Mouse (Mus musculus): Measurements from ENCODE around the gene Camk2b. TPM values are rescaled to one million over a fixed set of nuclear protein-coding genes. Genes with fewer than 3 reads are reported as not detected.
"Not testable (repeated sequence)": the region's sequence is repeated elsewhere in the genome, so short reads cannot be mapped to it uniquely, and the experiment has no call there.

The Camk2b gene
- polyA plus RNA-seq (2015; fragmentation: Nextera tagmentation; extraction: Ambion mirVana), result 2.6 and 4.4 TPM in 2 replicates

GRCm38 (mm10) chr11:6066176-6066575 lies at the start of gene Camk2b:
Gene Camk2b (minus strand): TSS chr11:6066362.
- 12% methylated on average over 6 of the region's 6 CpGs for WGBS

GRCm38 (mm10) chr11:6111734-6112484 lies 45.7 kb upstream of the Camk2b start:
- Histone ChIP-seq H3K4me2 (no peak overlapping the region), H3K27ac (no peak overlapping the region), H3K9ac (no peak overlapping the region), H3K4me3 (no peak overlapping the region), H3K4me1 (no peaks in the 10 kb centered on the region), H3K27me3 (no peaks in the 10 kb centered on the region), H3K36me3 (peaks cover 60% of the 10 kb centered on the region), H3K9me3 (no peaks in the 10 kb centered on the region)
- WGBS, result 91% methylated on average over 5 of the region's 5 CpGs
- ATAC-seq (ENCODE audit: insufficient number of reproducible peaks, low FRiP score, low TSS enrichment, low read depth), result no peak

More at GRCm38 (mm10) chr11:6066176-6066575, at the start of gene Camk2b:
- peaks cover 97% of the 10 kb centered on the region for H3K27me3 ChIP-seq
- peak within 1 kb of the TSS; percentile 53 for H3K4me3 ChIP-seq
- no peaks in the 10 kb centered on the region for H3K9me3 ChIP-seq
- peak within 1 kb of the TSS; percentile 97 for H3K4me2 ChIP-seq
- H3K4me1 ChIP-seq, result peaks cover 26% of the 10 kb centered on the region
- no peaks in the 10 kb centered on the region for H3K36me3 ChIP-seq
- H3K27ac ChIP-seq, result no peak within 1 kb of the TSS
- H3K9ac ChIP-seq, result 0 out of 2 replicates have a peak within 1 kb of the TSS, but pooled peaks have one; percentile 12
- ATAC-seq (ENCODE audit: insufficient number of reproducible peaks, low FRiP score, low TSS enrichment, low read depth), result no peak

GRCm38 (mm10) chr11:6109990-6110389 lies 43.8 kb upstream of the Camk2b start:
- H3K27me3 ChIP-seq, result no peaks in the 10 kb centered on the region

GRCm38 (mm10) chr11:6108296-6108695 lies 42.1 kb upstream of the Camk2b start:
- Histone ChIP-seq H3K4me3 (no peak overlapping the region), H3K9me3 (no peaks in the 10 kb centered on the region), H3K27ac (no peak overlapping the region), H3K36me3 (peaks cover 72% of the 10 kb centered on the region), H3K4me1 (no peaks in the 10 kb centered on the region), H3K9ac (no peak overlapping the region), H3K27me3 (no peaks in the 10 kb centered on the region), H3K4me2 (no peak overlapping the region)
- ATAC-seq (ENCODE audit: insufficient number of reproducible peaks, low FRiP score, low TSS enrichment, low read depth), result no peak
- 90% methylated on average over 5 of the region's 5 CpGs for WGBS

More at GRCm38 (mm10) chr11:6109990-6110389, 43.8 kb upstream of the Camk2b start:
- H3K9ac ChIP-seq, result no peak overlapping the region
- H3K4me1 ChIP-seq, result no peaks in the 10 kb centered on the region
- H3K9me3 ChIP-seq, result no peaks in the 10 kb centered on the region
- no peak for ATAC-seq (ENCODE audit: insufficient number of reproducible peaks, low FRiP score, low TSS enrichment, low read depth)
- peaks cover 73% of the 10 kb centered on the region for H3K36me3 ChIP-seq
- H3K4me3 ChIP-seq, result no peak overlapping the region
- H3K4me2 ChIP-seq, result no peak overlapping the region
- H3K27ac ChIP-seq, result no peak overlapping the region

- Histone ChIP-seq H3K27me3 (no peaks in the 10 kb centered on the region), H3K9me3 (no peaks in the 10 kb centered on the region), H3K36me3 (peaks cover 67% of the 10 kb centered on the region), H3K4me2 (no peak overlapping the region), H3K4me3 (no peak overlapping the region), H3K9ac (no peak overlapping the region), H3K27ac (no peak overlapping the region), H3K4me1 (no peaks in the 10 kb centered on the region)
- ATAC-seq (ENCODE audit: insufficient number of reproducible peaks, low FRiP score, low TSS enrichment, low read depth), result no peak
- 76% methylated on average over 3 of the region's 3 CpGs for WGBS
These were observed 41.6 kb upstream of the Camk2b start for GRCm38 (mm10) chr11:6107722-6108121.

GRCm38 (mm10) chr11:6104734-6105133 lies 38.6 kb upstream of the Camk2b start:
- Histone ChIP-seq H3K9ac (no peak overlapping the region), H3K27ac (no peak overlapping the region), H3K36me3 (peaks cover 38% of the 10 kb centered on the region), H3K4me2 (no peak overlapping the region), H3K27me3 (no peaks in the 10 kb centered on the region), H3K4me1 (no peaks in the 10 kb centered on the region), H3K9me3 (no peaks in the 10 kb centered on the region), H3K4me3 (no peak overlapping the region)
- 87% methylated on average over 5 of the region's 5 CpGs for WGBS
- ATAC-seq (ENCODE audit: insufficient number of reproducible peaks, low FRiP score, low TSS enrichment, low read depth), result no peak

GRCm38 (mm10) chr11:6096637-6097036 lies 30.5 kb upstream of the Camk2b start:
- not testable (repeated sequence) for H3K4me1 ChIP-seq, H3K4me3 ChIP-seq
- 83% methylated on average over 3 of the region's 3 CpGs for WGBS

GRCm38 (mm10) chr11:6086991-6087390 lies 20.8 kb upstream of the Camk2b start:
- H3K27me3 ChIP-seq, result no peaks in the 10 kb centered on the region
- no peak overlapping the region for H3K4me2 ChIP-seq
- H3K4me3 ChIP-seq, result no peak overlapping the region
- H3K9ac ChIP-seq, result no peak overlapping the region
- no peaks in the 10 kb centered on the region for H3K36me3 ChIP-seq
- ATAC-seq (ENCODE audit: insufficient number of reproducible peaks, low FRiP score, low TSS enrichment, low read depth), result no peak
- no peaks in the 10 kb centered on the region for H3K9me3 ChIP-seq
- WGBS, result 44% methylated on average over 4 of the region's 4 CpGs
- peaks cover 6% of the 10 kb centered on the region; the same call in 1 of the 2 replicates for H3K4me1 ChIP-seq
- H3K27ac ChIP-seq, result no peak overlapping the region

More at GRCm38 (mm10) chr11:6096637-6097036, 30.5 kb upstream of the Camk2b start:
- not testable (repeated sequence) for H3K9ac ChIP-seq; H3K4me2 ChIP-seq; H3K27ac ChIP-seq; ATAC-seq (ENCODE audit: insufficient number of reproducible peaks, low FRiP score, low TSS enrichment, low read depth); H3K9me3 ChIP-seq; H3K36me3 ChIP-seq; H3K27me3 ChIP-seq

- Histone ChIP-seq H3K4me2 (no peak overlapping the region), H3K4me3 (no peak overlapping the region), H3K9ac (no peak overlapping the region), H3K9me3 (no peaks in the 10 kb centered on the region), H3K27ac (no peak overlapping the region), H3K36me3 (no peaks in the 10 kb centered on the region), H3K27me3 (no peaks in the 10 kb centered on the region), H3K4me1 (0 out of 2 replicates have a peak, but pooled peaks cover 7% of the 10 kb centered on the region)
- 80% methylated on average over 2 of the region's 2 CpGs for WGBS
- ATAC-seq (ENCODE audit: insufficient number of reproducible peaks, low FRiP score, low TSS enrichment, low read depth), result no peak
These were observed 12.6 kb upstream of the Camk2b start for GRCm38 (mm10) chr11:6078737-6079136.

GRCm38 (mm10) chr11:6075618-6076066 lies 9.5 kb upstream of the Camk2b start:
- no peak overlapping the region for H3K9ac ChIP-seq
- H3K4me1 ChIP-seq, result 0 out of 2 replicates have a peak, but pooled peaks cover 7% of the 10 kb centered on the region
- ATAC-seq (ENCODE audit: insufficient number of reproducible peaks, low FRiP score, low TSS enrichment, low read depth), result no peak
- no peaks in the 10 kb centered on the region for H3K36me3 ChIP-seq
- peaks cover 8% of the 10 kb centered on the region for H3K27me3 ChIP-seq
- no peaks in the 10 kb centered on the region for H3K9me3 ChIP-seq
- no peak overlapping the region for H3K27ac ChIP-seq
- WGBS, result 37% methylated on average over 8 of the region's 8 CpGs
- H3K4me3 ChIP-seq, result no peak overlapping the region
- no peak overlapping the region for H3K4me2 ChIP-seq

GRCm38 (mm10) chr11:6068181-6068957 lies 2.2 kb upstream of the Camk2b start:
- Histone ChIP-seq H3K9ac (no peak overlapping the region), H3K9me3 (no peaks in the 10 kb centered on the region), H3K36me3 (no peaks in the 10 kb centered on the region), H3K4me3 (no peak overlapping the region), H3K27me3 (peaks cover 80% of the 10 kb centered on the region), H3K27ac (no peak overlapping the region), H3K4me1 (peaks cover 26% of the 10 kb centered on the region), H3K4me2 (peak overlapping the region; percentile 17; the same call in 1 of the 2 replicates)
- no peak for ATAC-seq (ENCODE audit: insufficient number of reproducible peaks, low FRiP score, low TSS enrichment, low read depth)
- 11% methylated on average over 18 of the region's 19 CpGs for WGBS

- no peak overlapping the region for H3K4me3 ChIP-seq
- no peak overlapping the region for H3K9ac ChIP-seq
- H3K4me1 ChIP-seq, result peaks cover 26% of the 10 kb centered on the region
- H3K9me3 ChIP-seq, result no peaks in the 10 kb centered on the region
- no peak overlapping the region for H3K4me2 ChIP-seq
- no peak for ATAC-seq (ENCODE audit: insufficient number of reproducible peaks, low FRiP score, low TSS enrichment, low read depth)
- peaks cover 92% of the 10 kb centered on the region for H3K27me3 ChIP-seq
- WGBS, result 45% methylated on average over 9 of the region's 9 CpGs
- no peak overlapping the region for H3K27ac ChIP-seq
- H3K36me3 ChIP-seq, result no peaks in the 10 kb centered on the region
These were observed 998 bp upstream of the Camk2b start for GRCm38 (mm10) chr11:6067160-6067559.

All from limb, embryonic 15.5 days (tissue).